Mouse (Mus musculus): ENCODE measurements around the gene Slc35a3. TPM values are rescaled to one million over a fixed set of nuclear protein-coding genes. Genes with fewer than 3 reads are reported as not detected.

Slc35a3 gene
- polyA plus RNA-seq, 1 experiment = 3.6 TPM

GRCm38 (mm10) chr3:116740963-116741362 is 28.3 kb upstream of the Slc35a3 start:
- Histone ChIP-seq H3K27me3 (ENCODE audit: control insufficient read depth, insufficient read depth, insufficient read length) (no peaks in the 10 kb centered on the region), H3K36me3 (ENCODE audit: control insufficient read depth, insufficient read depth) (peaks cover 9% of the 10 kb centered on the region), H3K79me2 (ENCODE audit: control insufficient read depth, insufficient read depth) (no peaks in the 10 kb centered on the region), H3K4me3 (no peak overlapping the region), H3K4me2 (ENCODE audit: low read depth) (no peak overlapping the region), H3ac (ENCODE audit: control insufficient read depth, insufficient read length) (no peak overlapping the region)
- TF ChIP-seq POLR2AphosphoS2 (IDR thresholded peaks at IDR 0.05; ENCODE audit: insufficient read length, low read depth) (peak; percentile 63), CEBPB (IDR thresholded peaks at IDR 0.05; ENCODE audit: insufficient read depth, poor library complexity, severe bottlenecking) (no peak)

DNA sequence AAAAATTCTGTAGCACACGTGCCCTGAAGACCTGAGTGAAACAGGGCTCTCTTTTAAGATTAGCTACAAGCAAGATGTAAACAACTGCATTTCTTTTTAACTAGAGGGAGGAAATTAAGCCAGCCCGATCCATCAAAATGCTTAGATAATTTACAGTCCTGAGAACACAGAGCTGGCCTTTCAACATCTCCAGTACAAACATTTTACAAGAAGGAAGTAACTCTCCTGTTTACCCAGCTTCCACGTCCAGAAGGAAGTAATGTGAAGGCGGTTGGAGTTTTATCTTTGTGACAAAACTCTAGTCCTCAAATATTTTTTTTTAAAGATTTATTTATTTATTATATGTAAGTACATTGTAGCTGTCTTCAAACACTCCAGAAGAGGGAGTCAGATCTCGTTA is 27.5 kb upstream of the Slc35a3 start:
- Histone ChIP-seq H3K27me3 (ENCODE audit: control insufficient read depth, insufficient read depth, insufficient read length) (no peaks in the 10 kb centered on the region), H3K4me2 (ENCODE audit: low read depth) (no peak overlapping the region), H3K79me2 (ENCODE audit: control insufficient read depth, insufficient read depth) (no peaks in the 10 kb centered on the region), H3K4me3 (no peak overlapping the region), H3ac (ENCODE audit: control insufficient read depth, insufficient read length) (no peak overlapping the region), H3K36me3 (ENCODE audit: control insufficient read depth, insufficient read depth) (peaks cover 9% of the 10 kb centered on the region)
- TF ChIP-seq REST (IDR thresholded peaks at IDR 0.05; ENCODE audit: insufficient read depth, insufficient read length) (no peak), E2F4 (IDR thresholded peaks at IDR 0.05; ENCODE audit: insufficient read depth) (no peak), POLR2AphosphoS2 (IDR thresholded peaks at IDR 0.05; ENCODE audit: insufficient read length, low read depth) (no peak), TCF3 (IDR thresholded peaks at IDR 0.05; ENCODE audit: insufficient read length, low read depth) (no peak), MYOG (IDR thresholded peaks at IDR 0.05; ENCODE audit: control insufficient read depth in 1 of 3, insufficient read depth in 1 of 3, insufficient read length in 2 of 3, low read depth in 2 of 3) (no peak), CEBPB (IDR thresholded peaks at IDR 0.05; ENCODE audit: insufficient read depth, poor library complexity, severe bottlenecking) (no peak), TCF12 (IDR thresholded peaks at IDR 0.05; ENCODE audit: insufficient read depth, poor library complexity, severe bottlenecking) (no peak), MYOD1 (IDR thresholded peaks at IDR 0.05; ENCODE audit: control insufficient read depth in 1 of 3, insufficient read length in 2 of 3, low read depth in 2 of 3) (no peak), POLR2A (IDR thresholded peaks at IDR 0.05; ENCODE audit: insufficient read length, low read depth) (no peak), MAX (IDR thresholded peaks at IDR 0.05; ENCODE audit: low read depth) (no peak), SRF (IDR thresholded peaks at IDR 0.05; ENCODE audit: control insufficient read depth, insufficient read length, low read depth) (no peak), USF1 (IDR thresholded peaks at IDR 0.05; ENCODE audit: low read depth) (no peak)

DNA sequence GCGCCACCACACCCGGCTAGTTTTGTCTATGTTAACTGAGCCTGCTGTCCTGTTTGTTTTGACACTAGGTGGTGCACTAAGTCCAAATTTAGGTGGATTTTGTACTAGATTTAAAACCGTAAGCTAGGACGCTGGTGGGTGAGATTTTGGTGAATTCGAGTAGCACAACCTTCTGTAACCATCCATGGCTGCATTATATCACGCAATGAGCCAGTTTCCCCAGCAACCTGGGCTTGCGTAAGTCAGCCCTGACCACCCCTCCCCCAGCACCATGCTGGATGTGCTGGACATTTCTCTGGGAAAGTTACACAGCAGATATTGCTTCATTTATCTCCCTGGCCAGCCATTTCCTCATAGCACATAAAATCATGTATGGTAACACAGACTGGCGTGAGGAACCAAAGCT is 24.7 kb upstream of the Slc35a3 start:
- Histone ChIP-seq H3K4me2 (ENCODE audit: low read depth) (no peak overlapping the region), H3ac (ENCODE audit: control insufficient read depth, insufficient read length) (no peak overlapping the region), H3K79me2 (ENCODE audit: control insufficient read depth, insufficient read depth) (no peaks in the 10 kb centered on the region), H3K36me3 (ENCODE audit: control insufficient read depth, insufficient read depth) (no peaks in the 10 kb centered on the region), H3K4me3 (no peak overlapping the region), H3K27me3 (ENCODE audit: control insufficient read depth, insufficient read depth, insufficient read length) (no peaks in the 10 kb centered on the region)
- TF ChIP-seq MYOG (IDR thresholded peaks at IDR 0.05; ENCODE audit: control insufficient read depth in 1 of 3, insufficient read depth in 1 of 3, insufficient read length in 2 of 3, low read depth in 2 of 3) = no peak
- TF ChIP-seq CEBPB (IDR thresholded peaks at IDR 0.05; ENCODE audit: insufficient read depth, poor library complexity, severe bottlenecking) = no peak
- no peak for TF ChIP-seq E2F4 (IDR thresholded peaks at IDR 0.05; ENCODE audit: insufficient read depth)
- TF ChIP-seq USF1 (IDR thresholded peaks at IDR 0.05; ENCODE audit: low read depth) = no peak
- no peak for TF ChIP-seq TCF12 (IDR thresholded peaks at IDR 0.05; ENCODE audit: insufficient read depth, poor library complexity, severe bottlenecking)
- TF ChIP-seq MAX (IDR thresholded peaks at IDR 0.05; ENCODE audit: low read depth) = no peak
- TF ChIP-seq MYOD1 (IDR thresholded peaks at IDR 0.05; ENCODE audit: control insufficient read depth in 1 of 3, insufficient read length in 2 of 3, low read depth in 2 of 3) = no peak
- TF ChIP-seq TCF3 (IDR thresholded peaks at IDR 0.05; ENCODE audit: insufficient read length, low read depth) = no peak
- no peak for TF ChIP-seq POLR2A (IDR thresholded peaks at IDR 0.05; ENCODE audit: insufficient read length, low read depth)
- no peak for TF ChIP-seq REST (IDR thresholded peaks at IDR 0.05; ENCODE audit: insufficient read depth, insufficient read length)
- TF ChIP-seq SRF (IDR thresholded peaks at IDR 0.05; ENCODE audit: control insufficient read depth, insufficient read length, low read depth) = no peak
- TF ChIP-seq POLR2AphosphoS2 (IDR thresholded peaks at IDR 0.05; ENCODE audit: insufficient read length, low read depth) = no peak

DNA sequence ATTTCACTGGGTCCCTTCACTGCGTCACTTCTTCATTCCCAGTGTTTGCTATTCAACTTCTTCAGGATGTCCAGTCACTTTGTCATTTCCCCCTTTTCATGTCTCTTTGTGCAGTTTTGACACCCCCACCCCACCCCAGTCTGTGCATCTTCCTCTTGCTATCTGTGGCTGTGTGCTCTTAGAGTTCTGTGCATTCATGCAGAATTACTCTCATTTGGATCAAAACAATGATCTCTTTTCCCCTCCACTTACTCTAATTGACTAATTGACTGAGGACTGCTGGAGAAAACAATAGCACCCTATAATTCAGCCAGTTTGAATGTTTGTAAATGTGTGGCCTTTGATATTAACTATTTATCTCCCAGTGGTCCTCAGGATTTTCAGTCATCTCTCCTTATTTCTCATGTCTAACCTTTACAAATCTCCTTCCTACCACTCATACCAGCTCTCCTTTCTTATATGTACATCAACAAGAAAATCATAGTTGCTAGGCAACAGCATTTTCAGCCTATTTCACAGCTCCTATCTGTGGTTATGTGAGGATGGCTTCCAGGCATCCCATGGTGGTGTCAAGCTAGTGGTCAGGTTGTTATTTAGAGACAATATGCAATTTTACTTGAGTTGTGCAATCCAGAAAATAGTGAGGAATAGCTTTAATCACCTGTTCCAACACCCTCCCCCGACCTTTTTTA is 17.0 kb upstream of the Slc35a3 start:
- Histone ChIP-seq H3K79me2 (ENCODE audit: control insufficient read depth, insufficient read depth) (no peaks in the 10 kb centered on the region), H3K4me3 (no peak overlapping the region), H3K27me3 (ENCODE audit: control insufficient read depth, insufficient read depth, insufficient read length) (no peaks in the 10 kb centered on the region), H3ac (ENCODE audit: control insufficient read depth, insufficient read length) (no peak overlapping the region), H3K4me2 (ENCODE audit: low read depth) (no peak overlapping the region), H3K36me3 (ENCODE audit: control insufficient read depth, insufficient read depth) (no peaks in the 10 kb centered on the region)
- no peak for TF ChIP-seq TCF3 (IDR thresholded peaks at IDR 0.05; ENCODE audit: insufficient read length, low read depth)
- TF ChIP-seq MAX (IDR thresholded peaks at IDR 0.05; ENCODE audit: low read depth) = no peak
- no peak for TF ChIP-seq E2F4 (IDR thresholded peaks at IDR 0.05; ENCODE audit: insufficient read depth)
- TF ChIP-seq TCF12 (IDR thresholded peaks at IDR 0.05; ENCODE audit: insufficient read depth, poor library complexity, severe bottlenecking) = no peak
- TF ChIP-seq CEBPB (IDR thresholded peaks at IDR 0.05; ENCODE audit: insufficient read depth, poor library complexity, severe bottlenecking) = no peak
- no peak for TF ChIP-seq SRF (IDR thresholded peaks at IDR 0.05; ENCODE audit: control insufficient read depth, insufficient read length, low read depth)
- no peak for TF ChIP-seq POLR2AphosphoS2 (IDR thresholded peaks at IDR 0.05; ENCODE audit: insufficient read length, low read depth)
- TF ChIP-seq MYOG (IDR thresholded peaks at IDR 0.05; ENCODE audit: control insufficient read depth in 1 of 3, insufficient read depth in 1 of 3, insufficient read length in 2 of 3, low read depth in 2 of 3) = no peak
- TF ChIP-seq POLR2A (IDR thresholded peaks at IDR 0.05; ENCODE audit: insufficient read length, low read depth) = no peak
- TF ChIP-seq REST (IDR thresholded peaks at IDR 0.05; ENCODE audit: insufficient read depth, insufficient read length) = no peak

GRCm38 (mm10) chr3:116726807-116727206 is 14.2 kb upstream of the Slc35a3 start:
- H3K27me3 ChIP-seq (ENCODE audit: control insufficient read depth, insufficient read depth, insufficient read length) = no peaks in the 10 kb centered on the region
- H3K36me3 ChIP-seq (ENCODE audit: control insufficient read depth, insufficient read depth) = no peaks in the 10 kb centered on the region
- no peak for TF ChIP-seq POLR2AphosphoS2 (IDR thresholded peaks at IDR 0.05; ENCODE audit: insufficient read length, low read depth)
- TF ChIP-seq MYOG (IDR thresholded peaks at IDR 0.05; ENCODE audit: control insufficient read depth in 1 of 3, insufficient read depth in 1 of 3, insufficient read length in 2 of 3, low read depth in 2 of 3) = no peak
- no peak for TF ChIP-seq SRF (IDR thresholded peaks at IDR 0.05; ENCODE audit: control insufficient read depth, insufficient read length, low read depth)
- TF ChIP-seq E2F4 (IDR thresholded peaks at IDR 0.05; ENCODE audit: insufficient read depth) = no peak
- no peak for TF ChIP-seq POLR2A (IDR thresholded peaks at IDR 0.05; ENCODE audit: insufficient read length, low read depth)
- no peak for TF ChIP-seq TCF12 (IDR thresholded peaks at IDR 0.05; ENCODE audit: insufficient read depth, poor library complexity, severe bottlenecking)
- TF ChIP-seq CEBPB (IDR thresholded peaks at IDR 0.05; ENCODE audit: insufficient read depth, poor library complexity, severe bottlenecking) = no peak
- no peak for TF ChIP-seq MAX (IDR thresholded peaks at IDR 0.05; ENCODE audit: low read depth)
- TF ChIP-seq TCF3 (IDR thresholded peaks at IDR 0.05; ENCODE audit: insufficient read length, low read depth) = no peak
- TF ChIP-seq REST (IDR thresholded peaks at IDR 0.05; ENCODE audit: insufficient read depth, insufficient read length) = no peak
- TF ChIP-seq USF1 (IDR thresholded peaks at IDR 0.05; ENCODE audit: low read depth) = no peak
- no peak for TF ChIP-seq MYOD1 (IDR thresholded peaks at IDR 0.05; ENCODE audit: control insufficient read depth in 1 of 3, insufficient read length in 2 of 3, low read depth in 2 of 3)
- no peak overlapping the region for H3ac ChIP-seq (ENCODE audit: control insufficient read depth, insufficient read length)
- no peaks in the 10 kb centered on the region for H3K79me2 ChIP-seq (ENCODE audit: control insufficient read depth, insufficient read depth)
- H3K4me3 ChIP-seq = no peak overlapping the region
- no peak overlapping the region for H3K4me2 ChIP-seq (ENCODE audit: low read depth)

All from myocyte (in vitro differentiated cells).